Mouse (Mus musculus): ENCODE data around the gene Opn1sw. TPM values are rescaled to one million over a fixed set of nuclear protein-coding genes. Genes with fewer than 3 reads are reported as not detected.
"Not testable (repeated sequence)": the region's sequence is repeated elsewhere in the genome, so short reads cannot be mapped to it uniquely, and the experiment has no call there.

Gene Opn1sw
- polyA plus RNA-seq, 1 experiment: 0.10 TPM

- DNase-seq (ENCODE audit: extremely low spot score in 1 of 2, low spot score in 1 of 2): no peak
These were observed 8.7 kb upstream of the Opn1sw start for GRCm38 (mm10) chr6:29396714-29397540.

- peak; percentile 57 to 82 for DNase-seq (ENCODE audit: extremely low spot score in 1 of 2, low spot score in 1 of 2)
These were observed 7.8 kb upstream of the Opn1sw start, which contains the start of gene Ccdc136 for GRCm38 (mm10) chr6:29395910-29396713. TSS of gene Ccdc136 (plus strand) at chr6:29396309.

GRCm38 (mm10) chr6:29394286-29394685 lies 6.0 kb upstream of the Opn1sw start:
- DNase-seq (ENCODE audit: extremely low spot score in 1 of 2, low spot score in 1 of 2): no peak

GRCm38 (mm10) chr6:29391802-29392201 lies 3.5 kb upstream of the Opn1sw start:
- no peak for DNase-seq (ENCODE audit: extremely low spot score in 1 of 2, low spot score in 1 of 2)

GRCm38 (mm10) chr6:29391241-29391640 lies 3.0 kb upstream of the Opn1sw start:
- not testable (repeated sequence) for DNase-seq (ENCODE audit: extremely low spot score in 1 of 2, low spot score in 1 of 2)

GRCm38 (mm10) chr6:29390500-29390899 lies 2.2 kb upstream of the Opn1sw start:
- DNase-seq (ENCODE audit: extremely low spot score in 1 of 2, low spot score in 1 of 2): not testable (repeated sequence)

GRCm38 (mm10) chr6:29389425-29389824 lies 1.2 kb upstream of the Opn1sw start:
- DNase-seq (ENCODE audit: extremely low spot score in 1 of 2, low spot score in 1 of 2): no peak

- peak; percentile 61 to 89 for DNase-seq (ENCODE audit: extremely low spot score in 1 of 2, low spot score in 1 of 2)
These were observed 375 bp upstream of the Opn1sw start for GRCm38 (mm10) chr6:29388606-29389080.

GRCm38 (mm10) chr6:29382442-29382841 lies 5.8 kb downstream of the Opn1sw start:
- DNase-seq (ENCODE audit: extremely low spot score in 1 of 2, low spot score in 1 of 2): no peak

GRCm38 (mm10) chr6:29379954-29380353 lies 8.3 kb downstream of the Opn1sw start:
- DNase-seq (ENCODE audit: extremely low spot score in 1 of 2, low spot score in 1 of 2): no peak

- DNase-seq (ENCODE audit: extremely low spot score in 1 of 2, low spot score in 1 of 2): no peak
These were observed 9.6 kb downstream of the Opn1sw start for GRCm38 (mm10) chr6:29378678-29379077.

GRCm38 (mm10) chr6:29377386-29377785 lies 10.9 kb downstream of the Opn1sw start:
- DNase-seq (ENCODE audit: extremely low spot score in 1 of 2, low spot score in 1 of 2): no peak

- DNase-seq (ENCODE audit: extremely low spot score in 1 of 2, low spot score in 1 of 2): no peak
These were observed 23.0 kb downstream of the Opn1sw start for GRCm38 (mm10) chr6:29365277-29365676.

GRCm38 (mm10) chr6:29363129-29363515 lies 25.1 kb downstream of the Opn1sw start:
- no peak for DNase-seq (ENCODE audit: extremely low spot score in 1 of 2, low spot score in 1 of 2)

GRCm38 (mm10) chr6:29362246-29363128 lies 25.8 kb downstream of the Opn1sw start:
- peak in 1 of 2 experiments; percentile 33 for DNase-seq (ENCODE audit: extremely low spot score in 1 of 2, low spot score in 1 of 2)

GRCm38 (mm10) chr6:29360211-29360610 lies 28.1 kb downstream of the Opn1sw start:
- DNase-seq (ENCODE audit: extremely low spot score in 1 of 2, low spot score in 1 of 2): no peak

GRCm38 (mm10) chr6:29359386-29359785 lies 28.9 kb downstream of the Opn1sw start:
- DNase-seq (ENCODE audit: extremely low spot score in 1 of 2, low spot score in 1 of 2): no peak

GRCm38 (mm10) chr6:29352816-29353215 lies 35.5 kb downstream of the Opn1sw start:
- DNase-seq (ENCODE audit: extremely low spot score in 1 of 2, low spot score in 1 of 2): no peak

GRCm38 (mm10) chr6:29351613-29352012 lies 36.7 kb downstream of the Opn1sw start:
- no peak for DNase-seq (ENCODE audit: extremely low spot score in 1 of 2, low spot score in 1 of 2)

GRCm38 (mm10) chr6:29348371-29348724 lies 39.9 kb downstream of the Opn1sw start:
- DNase-seq (ENCODE audit: extremely low spot score in 1 of 2, low spot score in 1 of 2): no peak
